Mouse (Mus musculus) ES-E14 (cell line): ENCODE data around the gene Scnn1g. TPM values are rescaled to one million over a fixed set of nuclear protein-coding genes. Genes with fewer than 3 reads are reported as not detected.

Experiments used
- DNase-seq: peaks from one replicate; pipeline ENCODE4 v3.0.0-alpha.2; 2013; ENCODE audit warnings: low read depth, low spot score
- H3K27ac ChIP-seq: 2 replicates; pipeline ENCODE4 v1.5.1; 2012; ENCODE audit warnings: low read depth, mild to moderate bottlenecking, low read length, moderate library complexity, mixed read lengths; ENCODE audit not compliant: poor library complexity, insufficient read depth, severe bottlenecking
- H3K36me3 ChIP-seq: 2 replicates; pipeline ENCODE4 v1.6.1; 2012; ENCODE audit warnings: mild to moderate bottlenecking, low read length, moderate library complexity, mixed read lengths; ENCODE audit not compliant: control insufficient read depth, poor library complexity, insufficient read depth, severe bottlenecking
- H3K4me1 ChIP-seq, 2 experiments: fragments of 150-350 bp in 1 of 2; sonication (generic) in 1 of 2; 2 replicates each; pipeline ENCODE4 v1.6.1; 2012; ENCODE audit warnings: low read length in 2 of 2, mild to moderate bottlenecking in 1 of 2, mixed read lengths in 1 of 2; ENCODE audit not compliant: control insufficient read depth in 2 of 2, insufficient read depth in 2 of 2, poor library complexity in 1 of 2
- H3K4me3 ChIP-seq, 2 experiments: fragments of 150-350 bp in 1 of 2; sonication (generic) in 1 of 2; 2 replicates each; pipeline ENCODE4 v1.5.1; 2012; ENCODE audit warnings: low read length in 2 of 2, low read depth in 1 of 2, mild to moderate bottlenecking in 1 of 2, mixed read lengths in 1 of 2; ENCODE audit not compliant: insufficient read depth in 1 of 2, poor library complexity in 1 of 2, severe bottlenecking in 1 of 2
- H3K9ac ChIP-seq: 2 replicates; pipeline ENCODE4 v1.6.1; 2012; ENCODE audit warnings: low read depth, mild to moderate bottlenecking, low read length, mixed read lengths; ENCODE audit not compliant: poor library complexity, insufficient read depth, severe bottlenecking
- H3K9me3 ChIP-seq: fragments of 150-350 bp; sonication (generic); 2 replicates; pipeline ENCODE4 v1.6.1; 2012; ENCODE audit warnings: low read depth, mild to moderate bottlenecking, low read length; ENCODE audit not compliant: control insufficient read depth, insufficient read depth
- CHD2 ChIP-seq: IDR thresholded peaks from 2 replicates; pipeline ENCODE4 v1.6.1; 2014; ENCODE audit warnings: mild to moderate bottlenecking, low read depth, low read length, inconsistent platforms
- HCFC1 ChIP-seq: IDR thresholded peaks from 2 replicates; pipeline ENCODE4 v1.6.1; 2012; ENCODE audit warnings: low read length, inconsistent platforms, borderline replicate concordance; ENCODE audit not compliant: insufficient read depth
- MAFK ChIP-seq: IDR thresholded peaks from 2 replicates; pipeline ENCODE4 v1.6.1; 2014; ENCODE audit warnings: mild to moderate bottlenecking, low read depth, low read length, inconsistent platforms; ENCODE audit not compliant: insufficient read depth
- ZC3H11A ChIP-seq: IDR thresholded peaks from 2 replicates; pipeline ENCODE4 v1.6.1; 2012; ENCODE audit warnings: low read depth, mild to moderate bottlenecking, inconsistent platforms, low read length, borderline replicate concordance
- ZNF384 ChIP-seq: IDR thresholded peaks from 2 replicates; pipeline ENCODE4 v1.6.1; 2012; ENCODE audit warnings: low read depth, low read length, inconsistent platforms
- in situ Hi-C, 2 experiments: fragments of 600-800 bp; cut with MboI; formaldehyde crosslinking; loops; one replicate each; pipeline ENCODE4 v1.15.1; 2025; ENCODE audit warnings: low sequenced_read_pairs in 2 of 2, inconsistent platforms in 1 of 2; ENCODE audit not compliant: unreplicated experiment in 2 of 2
- total RNA-seq: library from RNA; depleted of rRNA; stranded (reverse); fragments of 300-350 nt; gene quantifications from 2 replicates; pipeline ENCODE4 v1.2.3, GENCODE M21; 2012

The Scnn1g gene
- total RNA-seq, 1 experiment: not detected

- Histone ChIP-seq H3K36me3 (no peaks in the 10 kb centered on the region), H3K4me3 (no peak overlapping the region), H3K9me3 (no peaks in the 10 kb centered on the region), H3K9ac (no peak overlapping the region), H3K27ac (no peak overlapping the region), H3K4me1 (no peaks in the 10 kb centered on the region)
- no peak for DNase-seq
- in situ Hi-C loops: no loop called here
- no peak for TF ChIP-seq MAFK
- TF ChIP-seq ZC3H11A: no peak
- no peak for TF ChIP-seq HCFC1
- no peak for TF ChIP-seq ZNF384
- TF ChIP-seq CHD2: no peak
These were observed 37.1 kb upstream of the Scnn1g start for GRCm38 (mm10) chr7:121697170-121697569.

- in situ Hi-C loops: no loop called here
- H3K9me3 ChIP-seq: no peaks in the 10 kb centered on the region
- H3K9ac ChIP-seq: no peak overlapping the region
- TF ChIP-seq ZNF384 (no peak), ZC3H11A (no peak), HCFC1 (no peak), MAFK (no peak), CHD2 (no peak)
- H3K4me1 ChIP-seq: no peaks in the 10 kb centered on the region
- no peak overlapping the region for H3K27ac ChIP-seq
- no peak overlapping the region for H3K4me3 ChIP-seq
- DNase-seq: no peak
- no peaks in the 10 kb centered on the region for H3K36me3 ChIP-seq
These were observed 36.7 kb upstream of the Scnn1g start for GRCm38 (mm10) chr7:121697574-121697973.

GRCm38 (mm10) chr7:121699218-121699617, 35.1 kb upstream of the Scnn1g start:
- Histone ChIP-seq H3K4me1 (no peaks in the 10 kb centered on the region), H3K27ac (no peak overlapping the region), H3K36me3 (no peaks in the 10 kb centered on the region), H3K9me3 (no peaks in the 10 kb centered on the region), H3K4me3 (no peak overlapping the region), H3K9ac (no peak overlapping the region)
- no peak for DNase-seq
- TF ChIP-seq MAFK (no peak), HCFC1 (no peak), ZNF384 (no peak), CHD2 (no peak), ZC3H11A (no peak)
- in situ Hi-C loops: no loop called here

- Histone ChIP-seq H3K4me3 (no peak overlapping the region), H3K9ac (no peak overlapping the region), H3K27ac (no peak overlapping the region), H3K9me3 (no peaks in the 10 kb centered on the region), H3K36me3 (no peaks in the 10 kb centered on the region), H3K4me1 (no peaks in the 10 kb centered on the region)
- no peak for DNase-seq
- in situ Hi-C loops: no loop called here
- no peak for TF ChIP-seq ZNF384
- TF ChIP-seq HCFC1: no peak
- TF ChIP-seq CHD2: no peak
- TF ChIP-seq ZC3H11A: no peak
- TF ChIP-seq MAFK: no peak
These were observed 33.8 kb upstream of the Scnn1g start for GRCm38 (mm10) chr7:121700480-121700879.

- no peak for DNase-seq
- TF ChIP-seq CHD2: no peak
- no peak for TF ChIP-seq MAFK
- no peak for TF ChIP-seq ZC3H11A
- TF ChIP-seq HCFC1: no peak
- TF ChIP-seq ZNF384: no peak
- in situ Hi-C loops: no loop called here
- Histone ChIP-seq H3K9ac (no peak overlapping the region), H3K36me3 (no peaks in the 10 kb centered on the region), H3K4me1 (no peaks in the 10 kb centered on the region), H3K27ac (no peak overlapping the region), H3K4me3 (no peak overlapping the region), H3K9me3 (no peaks in the 10 kb centered on the region)
These were observed 32.3 kb upstream of the Scnn1g start for GRCm38 (mm10) chr7:121701983-121702382.
